Mouse (Mus musculus) adrenal gland, adult 8-10 months (tissue): ENCODE results near the gene Snx22. TPM values are rescaled to one million over a fixed set of nuclear protein-coding genes. Genes with fewer than 3 reads are reported as not detected.
A peak's percentile ranks its signal among the peaks of the same experiment; 100 is the strongest.

ENCODE experiments used
- DNase-seq: peaks from one replicate; pipeline ENCODE4 v3.0.0; 2022
- total RNA-seq, 4 experiments: library from RNA; stranded (reverse); gene quantifications; 2 replicates each; pipeline ENCODE4 v1.2.4; 2022

Gene Snx22
- total RNA-seq, 4 experiments from 2014 or later = 0.09 to 1.1 (median 0.60) TPM

- no peak for DNase-seq
Measured at GRCm38 (mm10) chr9:66068056-66068455, 1.5 kb downstream of the Snx22 start.

DNA sequence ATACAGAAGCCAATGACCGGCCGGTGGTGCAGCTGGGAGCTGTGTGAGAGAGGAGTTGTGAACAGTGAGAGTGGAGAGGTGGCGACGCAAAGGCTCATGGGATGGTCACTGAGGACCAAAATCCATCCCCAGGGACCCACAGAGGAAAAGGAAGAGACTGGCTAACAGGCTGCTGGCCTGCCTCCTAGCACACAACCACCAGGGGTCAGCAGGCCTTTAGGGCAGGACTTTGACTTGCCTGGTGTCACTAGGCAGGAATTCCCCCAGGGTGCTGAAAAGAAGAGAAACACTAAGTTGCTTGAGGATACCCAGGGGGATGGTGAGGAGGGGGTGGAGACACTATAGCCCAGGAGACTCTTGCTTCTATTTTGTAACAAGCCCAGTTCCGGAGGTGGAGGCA lies 2.0 kb downstream of the Snx22 start:
- DNase-seq = no peak

- no peak for DNase-seq
Measured at GRCm38 (mm10) chr9:66066791-66067190, 2.7 kb downstream of the Snx22 start.

DNA sequence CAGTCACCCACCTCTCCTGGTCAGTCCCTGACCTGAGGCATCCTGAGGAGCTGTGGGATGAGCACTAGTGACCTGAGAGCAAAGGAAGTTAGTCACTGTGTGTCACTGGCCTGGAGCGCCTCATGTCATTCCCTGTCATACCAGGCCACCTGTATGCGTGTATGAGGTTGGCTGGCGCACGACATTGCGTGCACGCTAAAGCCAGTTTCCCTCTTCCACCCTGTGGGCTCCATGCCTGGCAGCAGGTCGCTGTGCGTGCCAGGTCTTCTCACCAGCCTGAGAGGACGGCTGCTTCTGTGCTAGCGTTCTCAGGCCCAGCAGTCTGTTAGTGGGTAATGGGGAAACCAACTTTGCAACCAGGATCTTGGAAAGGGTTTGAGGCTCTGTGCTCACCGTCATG lies 5.2 kb downstream of the Snx22 start:
- no peak for DNase-seq

DNA sequence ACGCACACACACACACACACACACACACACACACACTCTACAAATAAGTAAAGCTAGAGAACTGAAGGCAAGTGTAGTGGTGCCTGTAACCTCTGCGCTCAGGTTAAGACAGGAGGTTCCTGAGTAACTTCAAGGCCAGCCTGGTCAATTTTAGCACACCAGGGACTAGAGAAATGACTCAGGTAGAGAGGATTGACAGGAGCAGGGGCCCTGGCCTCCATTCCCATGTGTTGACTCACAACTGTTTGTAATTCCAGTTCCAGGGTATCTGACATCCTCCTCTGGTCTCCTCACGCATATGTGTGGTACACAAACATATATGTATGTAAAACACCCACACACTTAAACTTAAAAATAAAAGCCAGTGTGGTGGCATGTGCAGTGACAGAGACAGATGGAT lies 6.1 kb downstream of the Snx22 start:
- no peak for DNase-seq

DNA sequence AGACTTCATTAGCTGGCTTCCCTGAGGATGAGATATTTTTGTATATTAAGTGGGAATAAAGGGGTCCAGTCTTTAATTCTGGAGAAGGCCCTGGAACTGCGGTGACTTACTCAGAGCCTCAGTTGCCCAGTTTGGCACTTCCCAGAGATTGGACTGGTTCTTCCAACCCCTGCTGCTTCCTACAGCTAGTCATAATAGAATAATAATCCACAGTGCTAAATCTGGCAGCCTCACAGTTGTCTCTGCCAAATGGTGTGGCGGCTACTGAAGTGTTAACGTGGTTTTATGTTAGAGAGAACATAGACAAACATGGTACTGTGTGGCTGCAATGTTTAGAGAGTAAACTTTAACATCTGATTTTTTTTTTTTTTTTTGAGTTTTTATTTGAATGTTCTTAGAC lies 7.9 kb downstream of the Snx22 start:
- DNase-seq = no peak

DNA sequence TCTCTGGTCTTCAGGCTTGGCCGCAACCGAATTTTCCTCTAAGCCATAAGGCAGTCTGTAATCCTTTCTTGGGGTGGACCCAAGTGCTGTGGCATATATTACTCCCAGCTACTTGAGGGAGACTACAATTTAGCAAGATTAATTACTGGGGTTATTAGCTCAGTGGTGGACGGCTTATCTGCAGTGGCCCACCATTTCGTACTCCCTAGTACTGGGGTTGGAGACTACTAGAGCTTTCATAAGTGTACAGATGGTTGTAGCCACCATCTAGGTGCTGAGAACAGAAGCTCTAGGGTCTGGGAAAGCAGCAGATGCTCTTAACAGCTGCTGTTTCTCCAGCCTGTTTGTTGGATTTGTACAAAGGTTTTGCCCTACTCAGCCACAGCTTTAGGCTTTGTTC lies 8.5 kb downstream of the Snx22 start:
- DNase-seq = no peak

- DNase-seq = no peak
Measured at GRCm38 (mm10) chr9:66060308-66060647, 9.2 kb downstream of the Snx22 start.

GRCm38 (mm10) chr9:66059583-66060307 lies 9.8 kb downstream of the Snx22 start, which contains the start of gene Ppib:
Ppib (plus strand) TSS chr9:66060222.
- peak; percentile 96 for DNase-seq

DNA sequence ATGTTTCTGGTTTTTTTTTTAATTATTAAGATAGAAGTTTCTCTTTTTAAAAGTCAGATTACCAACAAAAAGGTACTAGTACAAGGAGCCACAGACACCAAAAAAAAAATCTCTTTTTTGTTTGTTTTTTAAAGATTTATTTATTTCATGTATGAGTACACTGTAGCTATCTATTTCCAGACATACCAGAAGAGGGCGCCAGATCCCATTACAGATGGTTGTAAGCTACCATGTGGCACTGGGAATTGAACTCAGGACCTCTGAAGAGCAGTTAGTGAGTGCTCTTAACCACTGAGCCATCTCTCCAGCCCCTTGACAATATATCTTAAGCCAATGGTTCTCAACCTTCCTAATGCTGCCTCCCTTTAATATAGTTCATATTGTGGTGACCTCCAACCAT lies 15.9 kb downstream of the Snx22 start:
- no peak for DNase-seq

DNA sequence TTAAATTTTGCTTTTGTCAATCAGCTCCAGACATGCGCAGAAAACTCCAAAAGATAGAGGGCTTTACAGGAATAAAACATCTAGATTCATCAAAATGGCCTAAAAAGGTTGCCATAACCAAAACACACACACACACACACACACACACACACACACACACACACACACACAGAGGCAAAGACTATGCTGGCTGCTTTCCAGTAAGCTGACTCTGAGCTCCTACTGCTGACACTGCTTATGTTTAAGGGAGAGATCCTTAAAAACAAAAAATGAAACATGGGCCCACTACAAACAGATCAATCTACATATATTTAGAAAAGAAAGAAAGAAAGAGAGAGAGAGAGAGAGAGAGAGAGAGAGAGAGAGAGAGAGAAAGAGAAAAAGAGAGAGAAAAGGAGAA lies 16.8 kb downstream of the Snx22 start:
- DNase-seq = no peak

DNA sequence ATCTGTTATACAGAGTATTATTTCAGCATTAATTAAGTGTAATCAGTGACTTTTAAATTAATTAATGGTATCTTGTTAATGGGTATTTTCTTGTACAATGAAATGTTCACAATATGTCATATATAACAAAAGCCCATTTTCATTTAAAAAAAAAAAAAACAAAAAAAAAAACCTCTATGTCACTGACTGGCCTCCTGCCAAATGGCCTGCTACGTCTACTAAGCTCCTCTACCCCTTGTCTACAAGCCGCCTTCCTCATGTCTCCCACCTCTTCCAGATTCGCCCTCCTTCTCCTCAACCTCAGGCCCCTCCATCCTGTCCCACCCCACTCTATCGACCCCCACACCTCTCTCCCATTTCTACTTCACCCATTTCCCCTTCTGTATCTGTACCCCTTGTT lies 18.0 kb downstream of the Snx22 start:
- no peak for DNase-seq

GRCm38 (mm10) chr9:66049931-66050601 lies 19.5 kb downstream of the Snx22 start:
- DNase-seq = no peak

DNA sequence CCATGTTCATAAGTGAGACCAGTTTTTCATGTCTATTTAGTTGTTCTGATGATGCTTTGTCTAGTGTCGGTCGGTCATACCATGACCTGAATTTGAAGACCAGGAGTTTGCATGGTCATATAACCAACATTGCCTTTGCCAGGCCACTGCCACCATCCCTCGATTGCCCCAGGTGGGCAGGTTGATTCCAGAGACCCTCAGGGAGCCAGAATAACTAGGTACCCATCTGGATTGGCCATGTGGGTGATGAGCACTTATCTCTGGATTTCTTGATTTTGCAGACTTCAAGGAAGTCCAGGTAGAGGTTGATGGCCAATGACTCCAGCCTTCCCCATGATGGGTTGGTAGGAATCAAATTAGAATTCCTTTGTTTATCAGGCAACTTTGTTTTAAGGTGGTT lies 26.3 kb downstream of the Snx22 start:
- DNase-seq = no peak

- no peak for DNase-seq
Measured at GRCm38 (mm10) chr9:66042331-66042730, 27.2 kb downstream of the Snx22 start.

DNA sequence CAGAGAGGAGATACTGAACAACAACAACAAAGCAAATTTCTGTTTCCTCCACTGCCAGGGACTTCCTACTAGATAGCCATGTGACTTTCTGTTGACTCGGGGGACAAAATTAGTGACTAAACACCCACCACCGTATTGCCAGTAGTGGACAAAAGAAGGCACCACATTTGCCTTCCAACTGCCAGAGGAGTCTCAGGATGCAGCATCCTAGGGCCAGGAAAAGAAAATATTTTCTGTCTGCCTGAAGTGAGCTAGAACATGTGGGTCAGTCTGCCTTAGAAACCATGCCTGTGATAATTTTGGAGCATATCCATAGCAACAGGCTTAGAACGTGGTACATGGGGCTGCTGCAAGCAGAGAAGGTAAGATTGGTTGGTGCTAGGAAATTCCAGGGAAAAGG lies 28.7 kb downstream of the Snx22 start:
- DNase-seq = no peak

GRCm38 (mm10) chr9:66039290-66039689 lies 30.2 kb downstream of the Snx22 start:
- no peak for DNase-seq

DNA sequence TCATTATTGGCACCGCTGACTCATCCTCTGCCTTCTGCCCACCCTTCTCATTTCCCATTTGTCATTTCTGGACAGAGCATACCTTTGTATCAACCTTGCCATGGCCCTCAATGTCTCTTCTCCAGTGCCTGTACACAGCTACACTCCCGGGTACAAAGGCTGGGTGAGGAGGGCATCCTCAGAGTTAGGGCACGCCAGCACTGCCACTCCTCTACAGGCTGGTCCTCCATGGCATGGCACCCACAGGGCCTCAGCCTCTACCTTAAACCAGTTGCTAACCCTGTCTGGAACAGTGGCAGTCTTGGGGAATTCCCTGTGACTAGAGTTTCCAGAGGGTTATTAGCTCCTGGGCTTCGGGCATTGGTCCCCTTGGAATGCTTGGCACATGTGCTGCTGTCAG lies 30.9 kb downstream of the Snx22 start:
- no peak for DNase-seq

DNA sequence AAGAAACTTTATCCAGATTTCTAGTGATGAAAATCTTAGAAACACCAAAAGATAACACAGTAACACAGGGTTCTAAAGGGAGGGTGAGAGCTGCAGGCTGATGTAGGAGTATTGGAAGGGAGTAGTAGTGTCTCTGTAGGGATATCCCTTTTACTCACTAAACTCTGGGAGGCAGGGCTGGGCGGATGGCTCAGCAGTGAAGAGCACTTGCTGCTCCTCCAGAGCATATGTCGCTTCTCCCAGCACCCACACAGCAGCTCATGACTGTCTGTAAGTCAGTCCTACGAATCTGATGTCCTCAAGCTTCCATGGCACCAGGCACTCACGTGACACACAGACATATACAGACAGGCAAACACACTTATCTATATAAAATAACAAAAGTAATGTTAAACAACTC lies 31.4 kb downstream of the Snx22 start:
- no peak for DNase-seq

- DNase-seq = peak; percentile 38
Measured at GRCm38 (mm10) chr9:66020601-66021000, 48.9 kb downstream of the Snx22 start.
